Mouse (Mus musculus) kidney, embryonic 15.5 days (tissue): Measurements from ENCODE around the gene Serpinb6b. TPM values are rescaled to one million over a fixed set of nuclear protein-coding genes. Genes with fewer than 3 reads are reported as not detected.

Experiments
- ATAC-seq: fragments of 200-750 bp; cut with Nextera tagmentation; replicated peaks from 2 replicates; pipeline ENCODE4 v1.8.0; 2017; ENCODE audit warnings: moderate TSS enrichment; ENCODE audit not compliant: low FRiP score
- H3K27ac ChIP-seq: fragments of 300-500 bp; sonication (generic); 2 replicates; pipeline ENCODE4 v1.5.1; 2015; ENCODE audit warnings: mild to moderate bottlenecking, inconsistent platforms
- H3K27me3 ChIP-seq: fragments of 300-500 bp; sonication (generic); 2 replicates; pipeline ENCODE4 v1.6.1; 2015; ENCODE audit warnings: inconsistent platforms
- H3K36me3 ChIP-seq: fragments of 300-500 bp; sonication (generic); 2 replicates; pipeline ENCODE4 v1.6.1; 2015; ENCODE audit warnings: inconsistent platforms
- H3K4me1 ChIP-seq: fragments of 300-500 bp; sonication (generic); 2 replicates; pipeline ENCODE4 v1.6.1; 2015; ENCODE audit warnings: inconsistent platforms
- H3K4me2 ChIP-seq: fragments of 300-500 bp; sonication (generic); 2 replicates; pipeline ENCODE4 v1.6.1; 2015; ENCODE audit warnings: moderate library complexity, mild to moderate bottlenecking, inconsistent platforms
- H3K4me3 ChIP-seq: fragments of 300-500 bp; sonication (generic); replicated peaks from 2 replicates; pipeline ENCODE4 v1.5.1; 2015; ENCODE audit warnings: mild to moderate bottlenecking, inconsistent platforms
- H3K9ac ChIP-seq: fragments of 300-500 bp; sonication (generic); 2 replicates; pipeline ENCODE4 v1.6.1; 2015; ENCODE audit warnings: mild to moderate bottlenecking, inconsistent platforms
- H3K9me3 ChIP-seq: fragments of 300-500 bp; sonication (generic); replicated peaks from 2 replicates; pipeline ENCODE4 v1.6.1; 2016; ENCODE audit warnings: inconsistent platforms
- WGBS: fragments of 180-500 bp; shearing (Covaris S2); methylation state at CpG from one replicate; pipeline ENCODE4 v1.1.7; 2015; ENCODE audit warnings: mixed read lengths; 5-methylcytosine and 5-hydroxymethylcytosine counted together
- polyA plus RNA-seq: library from polyadenylated mRNA; unstranded; fragments of >200 nt; fragmentation: Nextera tagmentation; extraction: Ambion mirVana; gene quantifications from 2 replicates; pipeline ENCODE4 v1.2.1, GENCODE M21; 2015

The Serpinb6b gene
- polyA plus RNA-seq, 1 experiment from 2014 or later, result 3.9 TPM

DNA sequence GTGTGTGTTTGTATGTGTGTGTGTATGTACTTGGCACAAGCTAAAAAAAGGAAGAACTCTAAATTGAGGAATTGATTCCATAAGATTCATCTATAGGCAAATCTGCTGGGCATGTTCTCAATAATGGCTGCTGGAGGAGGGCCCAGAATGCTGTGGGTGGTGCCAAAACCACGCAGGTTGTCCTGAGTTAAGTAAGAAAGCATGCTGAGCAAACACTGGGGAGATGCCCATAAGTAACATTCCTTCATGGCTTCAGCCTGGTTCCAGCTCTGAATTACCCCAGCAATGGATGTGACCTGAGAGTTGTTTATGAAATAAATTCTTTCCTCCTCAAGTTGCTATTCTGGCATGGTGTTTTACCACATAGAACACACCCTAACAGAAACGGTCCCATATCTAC is 48.3 kb downstream of the Serpinb6b start:
- Histone ChIP-seq H3K27me3 (no peaks in the 10 kb centered on the region), H3K4me2 (no peak overlapping the region), H3K27ac (no peak overlapping the region), H3K36me3 (no peaks in the 10 kb centered on the region), H3K4me1 (no peaks in the 10 kb centered on the region), H3K9me3 (no peaks in the 10 kb centered on the region), H3K4me3 (no peak overlapping the region), H3K9ac (no peak overlapping the region)
- ATAC-seq, result no peak
- WGBS, result 76% methylated on average over 2 of the region's 2 CpGs

DNA sequence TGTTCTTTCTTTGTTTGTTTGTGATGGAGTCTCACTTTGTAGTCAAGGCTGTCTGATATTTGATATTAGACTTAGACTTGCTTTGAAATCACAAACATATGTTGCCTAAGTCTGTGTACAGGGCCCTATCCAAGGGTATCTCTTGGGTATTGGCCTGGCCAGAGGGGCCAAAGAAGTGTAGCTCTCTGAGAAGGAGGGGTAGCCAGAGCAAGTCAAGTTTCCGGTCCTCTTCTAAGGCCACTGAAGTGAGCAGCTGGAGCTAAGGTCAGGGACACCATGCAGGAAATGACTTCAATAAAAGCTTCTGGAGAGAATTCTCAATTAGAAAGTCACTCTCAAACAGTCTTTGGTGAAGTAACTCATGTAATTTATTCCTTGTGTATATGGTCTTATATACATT is 57.4 kb downstream of the Serpinb6b start:
- no peaks in the 10 kb centered on the region for H3K27me3 ChIP-seq
- H3K36me3 ChIP-seq, result no peaks in the 10 kb centered on the region
- 67% methylated on average over 1 of the region's 1 CpGs for WGBS
- H3K4me3 ChIP-seq, result no peak overlapping the region
- H3K27ac ChIP-seq, result no peak overlapping the region
- no peak overlapping the region for H3K4me2 ChIP-seq
- ATAC-seq, result no peak
- H3K4me1 ChIP-seq, result no peaks in the 10 kb centered on the region
- H3K9ac ChIP-seq, result no peak overlapping the region
- no peaks in the 10 kb centered on the region for H3K9me3 ChIP-seq

DNA sequence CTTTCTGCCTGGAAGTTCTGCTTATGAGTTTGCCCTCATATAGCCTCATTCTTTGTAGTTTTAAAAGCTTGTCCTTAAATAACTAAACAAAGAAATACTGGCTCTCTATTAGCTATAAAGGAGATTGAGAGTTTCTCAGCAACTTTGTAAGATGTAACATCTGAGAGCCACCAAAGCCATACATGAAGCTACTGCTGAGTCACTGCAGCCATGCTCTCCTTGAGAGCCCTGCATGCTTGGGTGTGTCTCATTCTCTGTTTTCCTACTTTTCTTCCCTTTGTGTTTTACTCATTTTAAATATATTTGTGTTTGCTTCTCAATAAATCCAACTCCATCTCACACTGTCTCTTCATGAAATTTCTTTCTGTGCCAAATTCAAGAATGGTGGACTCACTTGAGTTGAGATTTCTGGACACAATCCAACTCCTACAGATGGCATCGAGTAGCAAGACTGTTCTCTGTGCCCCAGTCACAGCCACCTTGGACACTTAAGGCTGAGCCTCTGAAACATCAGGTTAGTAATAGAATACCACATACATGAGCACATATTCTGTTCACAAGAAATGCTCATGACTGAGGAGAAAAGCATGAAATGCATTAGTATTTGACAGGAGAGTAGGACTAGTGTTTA is 61.5 kb downstream of the Serpinb6b start:
- Histone ChIP-seq H3K4me3 (no peak overlapping the region), H3K4me2 (no peak overlapping the region), H3K4me1 (no peaks in the 10 kb centered on the region), H3K27me3 (no peaks in the 10 kb centered on the region), H3K9ac (no peak overlapping the region), H3K36me3 (no peaks in the 10 kb centered on the region), H3K9me3 (no peaks in the 10 kb centered on the region), H3K27ac (no peak overlapping the region)
- ATAC-seq, result no peak
- 72% methylated on average over 1 of the region's 1 CpGs for WGBS

DNA sequence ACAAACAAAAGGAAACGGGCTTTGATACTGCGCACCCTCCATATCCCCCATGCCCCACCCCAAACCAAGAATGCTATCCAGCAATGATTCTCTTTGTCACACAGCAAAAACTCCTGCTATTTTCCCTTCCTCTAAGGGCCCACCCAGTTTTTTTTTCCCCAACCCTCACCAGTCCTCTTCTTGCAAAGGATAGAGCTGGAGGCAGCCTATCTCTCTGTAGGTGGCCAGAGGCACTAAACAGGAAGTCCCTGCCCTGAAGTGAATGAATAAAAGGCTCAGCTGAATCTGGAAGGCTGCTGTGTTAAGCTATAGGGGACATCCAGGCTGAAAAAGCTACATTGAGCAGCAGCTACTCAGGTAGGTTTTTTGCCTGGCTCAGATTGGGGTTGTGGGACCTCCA is 62.2 kb downstream of the Serpinb6b start, which contains the start of gene Serpinb9b:
TSS of gene Serpinb9b (plus strand) at position 173 of the 400 bp plus-strand sequence.
- no peaks in the 10 kb centered on the region for H3K36me3 ChIP-seq
- 83% methylated on average over 2 of the region's 2 CpGs for WGBS

DNA sequence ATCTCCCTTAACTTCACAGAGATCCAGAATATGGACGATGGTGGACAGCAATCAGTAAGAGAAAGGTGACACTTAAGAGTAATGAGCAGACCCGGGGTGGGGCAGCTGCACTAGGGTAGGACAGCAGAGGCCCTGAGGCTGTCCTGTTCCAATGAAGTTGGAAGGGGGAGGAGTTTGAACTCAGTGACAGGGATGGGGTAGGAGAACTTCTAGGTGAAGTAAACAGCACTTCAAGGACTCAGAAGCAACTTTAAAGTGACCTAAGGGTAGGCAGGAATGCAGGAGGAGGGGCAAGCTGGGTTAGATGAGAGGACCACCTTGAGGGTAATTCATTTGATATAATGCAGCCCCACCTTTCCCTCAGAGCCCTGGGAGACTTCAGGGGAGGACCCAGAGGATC is 63.1 kb downstream of the Serpinb6b start:
- no peak for ATAC-seq
- 42% methylated on average over 2 of the region's 2 CpGs for WGBS

More for the DNA sequence above, 62.2 kb downstream of the Serpinb6b start, which contains the start of gene Serpinb9b:
- Histone ChIP-seq H3K4me2 (no peak within 1 kb of the TSS), H3K27me3 (no peaks in the 10 kb centered on the region), H3K4me1 (no peaks in the 10 kb centered on the region), H3K27ac (no peak within 1 kb of the TSS), H3K4me3 (no peak within 1 kb of the TSS), H3K9ac (no peak within 1 kb of the TSS), H3K9me3 (no peaks in the 10 kb centered on the region)
- no peak for ATAC-seq

DNA sequence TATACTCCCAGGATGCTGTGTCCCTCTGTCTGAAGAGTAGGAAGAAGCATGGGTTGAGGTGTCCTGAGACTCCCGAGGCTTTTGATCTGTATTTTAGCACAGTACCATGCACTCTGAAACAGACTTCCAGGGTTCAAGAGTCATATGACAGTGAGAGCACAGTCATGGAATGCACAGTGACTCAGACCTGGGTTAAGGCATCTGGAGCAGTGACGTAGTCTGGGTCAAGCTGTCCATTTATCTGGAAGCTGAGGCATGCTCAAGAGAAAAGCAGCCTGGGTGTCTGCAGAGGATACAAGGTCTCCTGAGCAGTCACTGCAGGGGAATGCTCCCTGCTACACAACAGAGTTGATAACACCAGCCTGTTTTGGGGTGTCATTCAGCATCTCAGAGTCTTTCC is 63.5 kb downstream of the Serpinb6b start:
- WGBS, result 64% methylated on average over 2 of the region's 2 CpGs
- Histone ChIP-seq H3K4me3 (no peak overlapping the region), H3K27me3 (no peaks in the 10 kb centered on the region), H3K36me3 (no peaks in the 10 kb centered on the region), H3K27ac (no peak overlapping the region), H3K9ac (no peak overlapping the region), H3K4me1 (no peaks in the 10 kb centered on the region), H3K4me2 (no peak overlapping the region), H3K9me3 (no peaks in the 10 kb centered on the region)
- no peak for ATAC-seq

More for the DNA sequence above, 63.1 kb downstream of the Serpinb6b start:
- Histone ChIP-seq H3K27me3 (no peaks in the 10 kb centered on the region), H3K4me1 (no peaks in the 10 kb centered on the region), H3K36me3 (no peaks in the 10 kb centered on the region), H3K4me2 (no peak overlapping the region), H3K9me3 (no peaks in the 10 kb centered on the region), H3K4me3 (no peak overlapping the region), H3K9ac (no peak overlapping the region), H3K27ac (no peak overlapping the region)

Other genes with a start within 250 kb of the Serpinb6b start
- gene Mylk4, start 181.3 kb upstream of the Serpinb6b start, polyA plus RNA-seq, result 0.64 and 1.0 TPM in 2 replicates
- gene Wrnip1, start 163.2 kb upstream of the Serpinb6b start, polyA plus RNA-seq, result 22.2 and 23.4 TPM in 2 replicates
- not detected in 2 replicates for gene D930007J09Rik, start 162.4 kb upstream of the Serpinb6b start, polyA plus RNA-seq
- gene Serpinb1a, start 114.0 kb upstream of the Serpinb6b start, polyA plus RNA-seq, result 12.4 and 13.4 TPM in 2 replicates
- not detected in 2 replicates for gene Serpinb1c, start 67.0 kb upstream of the Serpinb6b start, polyA plus RNA-seq
- gene Serpinb9, start 38.0 kb downstream of the Serpinb6b start, polyA plus RNA-seq, result 8.8 and 9.3 TPM in 2 replicates
- gene Serpinb9b, start 62.2 kb downstream of the Serpinb6b start, polyA plus RNA-seq, result 0.14 TPM in 1 of 2 replicates, not detected in the other
- not detected in 2 replicates for gene Serpinb1b, start 113.4 kb downstream of the Serpinb6b start, polyA plus RNA-seq
- not detected in 2 replicates for gene Serpinb9c, start 194.5 kb downstream of the Serpinb6b start, polyA plus RNA-seq
- not detected in 2 replicates for gene Serpinb9d, start 227.8 kb downstream of the Serpinb6b start, polyA plus RNA-seq